Mouse (Mus musculus): ENCODE measurements around the gene Tsc1.

DNA sequence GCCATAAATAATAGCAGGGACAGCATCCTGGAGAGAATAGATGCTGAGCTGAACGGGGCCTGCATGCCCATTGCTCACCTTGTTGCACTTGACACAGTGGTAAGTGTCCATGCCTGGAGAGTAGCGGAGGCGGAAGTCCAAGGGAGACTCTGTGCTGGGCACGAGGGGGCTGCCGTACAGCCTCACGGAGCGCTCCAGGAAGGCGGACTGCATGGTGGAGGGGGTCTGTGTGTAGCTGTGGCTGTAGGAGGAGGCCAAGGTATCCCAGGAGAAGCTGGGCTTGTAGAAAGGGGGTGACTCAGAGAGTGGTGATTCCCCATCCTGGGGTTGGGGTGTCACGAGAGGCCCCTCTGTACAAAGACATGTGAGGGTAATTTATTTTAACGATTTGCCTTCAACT lies 27.4 kb upstream of the Tsc1 start:
- TF ChIP-seq CTCF (IDR thresholded peaks at IDR 0.05; ENCODE audit: low read depth) (no peak), EP300 (IDR thresholded peaks at IDR 0.05; ENCODE audit: low read depth) (no peak)

Data from heart, postnatal 0 days (tissue).